Mouse (Mus musculus): Measurements from ENCODE around the gene Cradd. TPM values are rescaled to one million over a fixed set of nuclear protein-coding genes. Genes with fewer than 3 reads are reported as not detected.

Cradd gene
- polyA plus RNA-seq, 1 experiment from 2014 or later = 10.2 TPM

DNA sequence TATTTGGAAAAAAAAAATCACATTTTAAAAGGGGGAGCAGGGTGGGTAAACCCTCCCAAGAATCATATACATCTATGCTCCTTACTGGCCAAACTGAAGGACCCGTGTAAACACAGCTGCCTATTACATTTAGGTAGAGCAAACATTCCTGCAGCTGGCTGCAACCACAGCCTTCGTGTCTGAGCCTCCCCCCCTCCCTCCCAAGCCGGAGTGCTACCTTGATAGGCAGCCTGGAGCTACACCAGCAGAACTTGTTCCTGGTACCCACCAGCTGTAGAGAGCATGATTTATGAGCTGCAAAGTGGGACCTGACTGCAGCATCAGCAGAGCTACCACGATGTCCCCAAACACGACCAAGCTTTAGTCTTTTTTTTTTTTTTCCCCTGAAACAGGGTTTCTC lies 9.9 kb downstream of the Cradd start:
- 17% methylated on average over 5 of the region's 5 CpGs for WGBS
- H3K9me3 ChIP-seq (ENCODE audit: control insufficient read depth, low read length) = no peaks in the 10 kb centered on the region
- no peak overlapping the region for H3K4me2 ChIP-seq (replicated peaks; ENCODE audit: low read depth, low read length)
- H3K4me3 ChIP-seq (ENCODE audit: low read length) = no peak overlapping the region
- no peaks in the 10 kb centered on the region for H3K36me3 ChIP-seq (ENCODE audit: control insufficient read depth, insufficient read depth, low read length)
- no peak overlapping the region for H3K9ac ChIP-seq (ENCODE audit: low read depth, low read length)
- peaks cover 17% of the 10 kb centered on the region for H3K27me3 ChIP-seq (ENCODE audit: control insufficient read depth, insufficient read depth, low read length)
- no peak overlapping the region for H3K27ac ChIP-seq (ENCODE audit: low read depth, low read length)
- no peak for ATAC-seq (ENCODE audit: low FRiP score, low TSS enrichment)
- H3K4me1 ChIP-seq (ENCODE audit: control insufficient read depth, insufficient read depth, low read length) = peaks cover 7% of the 10 kb centered on the region; the same call in 1 of the 2 replicates

DNA sequence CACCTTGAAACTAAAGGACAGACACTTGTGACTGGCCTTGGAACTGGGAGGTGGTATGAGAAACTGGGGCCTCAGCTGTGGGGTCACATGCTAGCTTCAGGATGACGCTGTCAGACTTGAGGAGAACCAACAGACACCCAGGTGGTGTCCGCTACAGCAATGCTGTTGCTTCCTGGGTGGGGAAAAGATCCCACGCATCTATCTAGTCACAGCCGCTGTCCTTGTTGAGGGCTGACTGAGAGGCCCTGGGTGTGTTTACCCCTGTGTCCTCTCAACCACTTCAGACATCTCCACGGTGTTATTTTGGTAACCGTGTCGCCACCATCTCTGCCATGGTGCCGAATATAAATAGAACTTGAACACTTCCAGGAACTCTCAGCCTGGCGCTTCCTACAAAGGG lies 10.4 kb downstream of the Cradd start:
- Histone ChIP-seq H3K4me1 (ENCODE audit: control insufficient read depth, insufficient read depth, low read length) (peaks cover 7% of the 10 kb centered on the region; the same call in 1 of the 2 replicates), H3K9ac (ENCODE audit: low read depth, low read length) (no peak overlapping the region), H3K36me3 (ENCODE audit: control insufficient read depth, insufficient read depth, low read length) (no peaks in the 10 kb centered on the region), H3K4me3 (ENCODE audit: low read length) (no peak overlapping the region), H3K4me2 (replicated peaks; ENCODE audit: low read depth, low read length) (no peak overlapping the region), H3K9me3 (ENCODE audit: control insufficient read depth, low read length) (no peaks in the 10 kb centered on the region), H3K27me3 (ENCODE audit: control insufficient read depth, insufficient read depth, low read length) (peaks cover 17% of the 10 kb centered on the region), H3K27ac (ENCODE audit: low read depth, low read length) (no peak overlapping the region)
- 80% methylated on average over 9 of the region's 9 CpGs for WGBS
- ATAC-seq (ENCODE audit: low FRiP score, low TSS enrichment) = no peak

DNA sequence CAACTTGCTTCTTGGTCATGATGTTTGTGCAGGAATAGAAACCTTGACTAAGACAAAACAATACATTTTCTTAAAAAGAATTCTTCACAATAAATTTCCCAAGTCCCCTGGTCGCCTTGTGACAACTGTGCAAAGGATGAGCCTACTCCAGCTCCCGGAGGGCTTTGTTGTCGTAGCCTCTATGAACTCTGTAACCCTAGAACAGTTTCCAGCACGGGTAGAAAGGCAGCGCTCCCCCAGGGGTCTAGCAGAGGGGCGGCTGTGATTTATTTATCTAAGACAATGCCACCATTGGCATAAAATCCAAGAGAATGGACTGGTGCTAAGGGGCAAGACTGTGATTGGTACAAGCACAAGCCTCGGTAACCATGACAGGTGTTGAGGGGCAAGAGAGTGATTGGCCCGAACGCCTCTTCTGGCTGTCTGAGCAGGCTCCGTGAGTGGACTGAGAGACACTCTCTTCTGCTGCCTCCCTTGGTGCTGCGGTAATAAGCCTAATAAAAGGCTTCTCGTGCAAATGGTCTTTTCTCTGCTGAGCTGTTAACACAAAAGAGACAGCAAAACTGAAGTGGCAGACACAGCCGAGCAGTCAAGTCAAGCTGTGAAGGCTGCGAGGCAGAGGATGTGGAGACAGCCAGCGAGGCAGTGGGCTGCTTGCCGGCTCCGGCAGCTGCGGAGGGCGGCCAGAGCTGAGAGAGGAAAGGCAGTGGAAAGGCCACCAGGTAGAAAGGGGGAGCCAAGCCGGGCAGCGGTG lies 13.1 kb downstream of the Cradd start:
- Histone ChIP-seq H3K9ac (ENCODE audit: low read depth, low read length) (no peak overlapping the region), H3K27me3 (ENCODE audit: control insufficient read depth, insufficient read depth, low read length) (peaks cover 10% of the 10 kb centered on the region), H3K9me3 (ENCODE audit: control insufficient read depth, low read length) (no peaks in the 10 kb centered on the region), H3K4me1 (ENCODE audit: control insufficient read depth, insufficient read depth, low read length) (peaks cover 8% of the 10 kb centered on the region; the same call in 1 of the 2 replicates), H3K27ac (ENCODE audit: low read depth, low read length) (no peak overlapping the region), H3K36me3 (ENCODE audit: control insufficient read depth, insufficient read depth, low read length) (no peaks in the 10 kb centered on the region), H3K4me3 (ENCODE audit: low read length) (no peak overlapping the region), H3K4me2 (replicated peaks; ENCODE audit: low read depth, low read length) (no peak overlapping the region)
- ATAC-seq (ENCODE audit: low FRiP score, low TSS enrichment) = peak; percentile 43; the same call in 1 of the 2 replicates
- WGBS = 15% methylated on average over 21 of the region's 21 CpGs

DNA sequence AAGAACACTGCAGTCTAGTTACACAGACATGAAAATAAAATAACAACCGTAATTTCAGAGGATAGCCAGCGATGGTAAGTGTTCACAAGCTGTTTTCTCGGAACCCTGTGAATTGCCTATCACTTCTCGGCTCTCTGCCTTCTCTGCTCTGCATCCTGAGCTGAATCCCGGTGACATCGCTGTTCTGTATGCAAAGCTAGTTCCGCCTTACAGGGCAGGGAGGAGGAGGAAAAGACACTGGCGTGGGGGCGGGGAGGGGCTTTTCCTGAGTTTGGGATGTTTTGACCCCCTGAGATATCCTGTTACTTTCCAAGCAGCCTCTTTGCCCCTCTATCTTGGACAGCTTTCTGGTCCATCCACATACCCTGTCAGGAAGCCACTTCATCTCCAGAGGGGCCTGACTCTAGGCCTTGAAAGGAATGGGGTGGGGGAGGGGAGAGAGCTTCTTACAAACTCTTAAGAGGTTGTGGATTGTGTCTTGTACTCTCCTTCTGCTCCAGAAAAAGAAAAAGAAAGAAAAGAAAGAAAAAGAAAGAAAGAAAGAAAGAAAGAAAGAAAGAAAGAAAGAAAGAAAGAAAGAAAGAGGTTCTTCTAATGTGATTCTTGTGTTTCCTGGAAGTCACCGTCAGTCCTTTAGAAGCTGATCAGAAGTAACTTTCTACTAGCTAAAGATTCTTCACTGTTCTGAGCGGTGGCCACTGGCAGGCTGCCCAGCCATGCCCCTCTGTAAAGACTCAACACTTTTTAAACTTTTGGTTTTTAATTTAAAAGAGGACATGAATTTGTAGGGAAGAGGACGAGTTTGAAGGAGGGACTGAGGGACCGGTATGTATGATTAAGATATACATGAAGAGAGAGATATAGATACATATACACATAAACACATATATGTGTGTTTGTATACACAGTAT lies 14.3 kb downstream of the Cradd start:
- no peak for ATAC-seq (ENCODE audit: low FRiP score, low TSS enrichment)
- H3K4me1 ChIP-seq (ENCODE audit: control insufficient read depth, insufficient read depth, low read length) = peaks cover 8% of the 10 kb centered on the region; the same call in 1 of the 2 replicates

DNA sequence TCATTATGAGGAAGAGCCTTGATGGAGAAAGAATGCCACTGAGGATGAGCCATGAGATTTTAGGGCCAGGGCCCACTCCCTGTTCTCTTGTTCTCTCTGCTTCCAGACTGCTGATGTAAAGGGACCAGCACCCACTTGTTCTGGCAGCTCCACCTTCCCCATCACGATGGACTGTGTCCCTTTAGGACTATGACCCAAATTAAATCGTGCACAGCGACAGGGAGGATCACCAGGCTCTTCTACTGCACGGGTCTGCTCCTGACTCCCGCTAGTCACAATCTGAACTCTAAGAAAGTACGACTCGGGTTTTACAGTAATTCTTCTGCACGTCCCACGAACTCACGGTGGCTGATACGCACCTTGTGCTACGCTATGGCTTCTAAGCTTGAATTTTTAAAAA lies 14.9 kb downstream of the Cradd start:
- H3K4me3 ChIP-seq (ENCODE audit: low read length) = no peak overlapping the region
- WGBS = 69% methylated on average over 12 of the region's 12 CpGs
- H3K4me2 ChIP-seq (replicated peaks; ENCODE audit: low read depth, low read length) = no peak overlapping the region
- H3K27ac ChIP-seq (ENCODE audit: low read depth, low read length) = no peak overlapping the region
- H3K9me3 ChIP-seq (ENCODE audit: control insufficient read depth, low read length) = no peaks in the 10 kb centered on the region
- peaks cover 12% of the 10 kb centered on the region; the same call in 1 of the 2 replicates for H3K4me1 ChIP-seq (ENCODE audit: control insufficient read depth, insufficient read depth, low read length)
- no peaks in the 10 kb centered on the region for H3K36me3 ChIP-seq (ENCODE audit: control insufficient read depth, insufficient read depth, low read length)
- H3K27me3 ChIP-seq (ENCODE audit: control insufficient read depth, insufficient read depth, low read length) = peaks cover 5% of the 10 kb centered on the region
- ATAC-seq (ENCODE audit: low FRiP score, low TSS enrichment) = no peak
- H3K9ac ChIP-seq (ENCODE audit: low read depth, low read length) = no peak overlapping the region

More for the DNA sequence above, 14.3 kb downstream of the Cradd start:
- Histone ChIP-seq H3K9me3 (ENCODE audit: control insufficient read depth, low read length) (no peaks in the 10 kb centered on the region), H3K27ac (ENCODE audit: low read depth, low read length) (no peak overlapping the region), H3K9ac (ENCODE audit: low read depth, low read length) (no peak overlapping the region), H3K4me2 (replicated peaks; ENCODE audit: low read depth, low read length) (no peak overlapping the region), H3K27me3 (ENCODE audit: control insufficient read depth, insufficient read depth, low read length) (peaks cover 10% of the 10 kb centered on the region), H3K36me3 (ENCODE audit: control insufficient read depth, insufficient read depth, low read length) (no peaks in the 10 kb centered on the region), H3K4me3 (ENCODE audit: low read length) (no peak overlapping the region)
- WGBS = 40% methylated on average over 13 of the region's 13 CpGs

DNA sequence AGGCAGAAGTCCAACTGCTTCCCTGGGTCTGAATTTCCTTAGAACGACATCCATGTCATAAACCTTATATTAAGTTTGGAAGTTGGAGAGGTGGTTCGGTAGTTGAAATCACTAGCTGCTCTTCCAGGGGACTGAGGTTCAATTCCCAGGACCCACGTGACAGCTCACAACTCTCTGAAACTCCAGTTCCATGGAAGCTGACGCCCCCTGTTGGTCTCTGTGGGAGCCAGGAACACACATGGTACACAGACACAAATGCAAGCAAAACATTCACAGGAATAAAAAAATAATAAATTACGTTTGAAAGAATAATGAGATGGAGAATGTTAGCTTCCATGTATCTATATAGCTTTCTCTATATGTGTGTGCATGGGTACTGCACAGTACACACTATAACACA lies 16.0 kb downstream of the Cradd start:
- no peak overlapping the region for H3K27ac ChIP-seq (ENCODE audit: low read depth, low read length)
- no peak for ATAC-seq (ENCODE audit: low FRiP score, low TSS enrichment)
- WGBS = 90% methylated on average over 5 of the region's 5 CpGs

DNA sequence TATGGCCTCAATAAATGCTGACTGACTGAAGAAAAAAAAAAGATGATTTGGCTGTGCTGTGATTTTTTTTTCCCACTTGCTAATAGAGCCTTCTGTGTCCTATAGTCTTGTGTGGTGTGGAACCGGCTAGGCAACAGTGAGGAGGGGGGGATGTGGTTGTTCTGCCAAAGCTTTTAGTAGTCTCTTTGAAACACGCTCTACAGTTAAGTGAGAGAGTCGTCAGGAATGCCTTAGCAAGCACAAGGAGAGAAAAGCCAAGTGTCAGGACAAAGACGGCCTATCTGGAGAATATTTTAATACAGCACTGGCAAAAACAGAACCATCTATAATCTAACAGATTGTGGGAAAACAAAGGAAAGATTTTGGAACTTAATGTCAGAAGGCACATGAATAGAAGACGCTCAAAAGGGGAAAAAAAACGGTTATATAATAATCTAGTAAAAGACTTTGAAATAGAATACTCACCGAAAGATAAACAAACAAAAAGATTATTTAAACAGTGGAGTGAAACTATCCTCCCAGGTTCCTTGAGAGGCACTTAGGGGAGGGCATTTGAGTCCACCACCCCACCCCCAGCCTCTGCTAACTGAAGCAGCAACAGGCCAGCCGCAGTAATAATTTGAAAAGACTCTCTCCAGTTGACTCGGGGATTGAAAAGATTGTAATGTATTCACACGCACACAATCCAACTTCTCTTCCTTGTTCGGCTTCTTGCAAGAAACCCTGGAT lies 16.9 kb downstream of the Cradd start:
- ATAC-seq (ENCODE audit: low FRiP score, low TSS enrichment) = no peak
- H3K36me3 ChIP-seq (ENCODE audit: control insufficient read depth, insufficient read depth, low read length) = no peaks in the 10 kb centered on the region
- H3K4me2 ChIP-seq (replicated peaks; ENCODE audit: low read depth, low read length) = no peak overlapping the region
- no peak overlapping the region for H3K4me3 ChIP-seq (ENCODE audit: low read length)
- no peaks in the 10 kb centered on the region for H3K9me3 ChIP-seq (ENCODE audit: control insufficient read depth, low read length)
- H3K27me3 ChIP-seq (ENCODE audit: control insufficient read depth, insufficient read depth, low read length) = peaks cover 2% of the 10 kb centered on the region
- no peak overlapping the region for H3K27ac ChIP-seq (ENCODE audit: low read depth, low read length)
- WGBS = 28% methylated on average over 11 of the region's 11 CpGs
- H3K9ac ChIP-seq (ENCODE audit: low read depth, low read length) = no peak overlapping the region
- H3K4me1 ChIP-seq (ENCODE audit: control insufficient read depth, insufficient read depth, low read length) = peaks cover 12% of the 10 kb centered on the region; the same call in 1 of the 2 replicates

More for the DNA sequence above, 16.0 kb downstream of the Cradd start:
- Histone ChIP-seq H3K9ac (ENCODE audit: low read depth, low read length) (no peak overlapping the region), H3K9me3 (ENCODE audit: control insufficient read depth, low read length) (no peaks in the 10 kb centered on the region), H3K27me3 (ENCODE audit: control insufficient read depth, insufficient read depth, low read length) (peaks cover 5% of the 10 kb centered on the region), H3K4me1 (ENCODE audit: control insufficient read depth, insufficient read depth, low read length) (peaks cover 12% of the 10 kb centered on the region; the same call in 1 of the 2 replicates), H3K4me3 (ENCODE audit: low read length) (no peak overlapping the region), H3K36me3 (ENCODE audit: control insufficient read depth, insufficient read depth, low read length) (no peaks in the 10 kb centered on the region), H3K4me2 (replicated peaks; ENCODE audit: low read depth, low read length) (no peak overlapping the region)

DNA sequence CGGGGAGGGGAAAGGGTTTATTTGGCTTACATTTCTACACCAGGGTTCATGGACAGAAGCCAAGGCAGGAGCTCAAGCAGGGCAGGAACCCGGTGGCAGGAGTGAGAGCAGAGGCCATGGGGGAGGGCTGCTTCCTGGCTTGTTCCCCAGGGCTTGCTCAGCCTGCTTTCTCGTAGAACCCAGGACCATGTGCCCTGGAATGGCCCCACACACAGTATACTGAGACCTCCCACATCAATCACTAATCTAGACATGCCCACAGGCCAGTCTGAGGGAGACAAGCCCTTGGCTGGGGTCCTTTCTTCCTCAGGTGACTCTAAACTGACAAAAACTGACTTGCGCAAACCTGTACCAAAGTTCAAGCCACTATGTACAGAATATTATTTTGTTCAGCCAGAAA lies 19.7 kb downstream of the Cradd start:
- ATAC-seq (ENCODE audit: low FRiP score, low TSS enrichment) = no peak
- H3K4me2 ChIP-seq (replicated peaks; ENCODE audit: low read depth, low read length) = no peak overlapping the region
- no peak overlapping the region for H3K9ac ChIP-seq (ENCODE audit: low read depth, low read length)
- H3K4me1 ChIP-seq (ENCODE audit: control insufficient read depth, insufficient read depth, low read length) = peaks cover 9% of the 10 kb centered on the region; the same call in 1 of the 2 replicates
- no peak overlapping the region for H3K27ac ChIP-seq (ENCODE audit: low read depth, low read length)
- WGBS = 41% methylated on average over 4 of the region's 4 CpGs
- H3K27me3 ChIP-seq (ENCODE audit: control insufficient read depth, insufficient read depth, low read length) = no peaks in the 10 kb centered on the region; the same call in 1 of the 2 replicates
- no peaks in the 10 kb centered on the region for H3K36me3 ChIP-seq (ENCODE audit: control insufficient read depth, insufficient read depth, low read length)
- no peaks in the 10 kb centered on the region for H3K9me3 ChIP-seq (ENCODE audit: control insufficient read depth, low read length)
- H3K4me3 ChIP-seq (ENCODE audit: low read length) = no peak overlapping the region
